Mouse (Mus musculus): Measurements from ENCODE around the gene Reg1. TPM values are rescaled to one million over a fixed set of nuclear protein-coding genes. Genes with fewer than 3 reads are reported as not detected.

Reg1 gene
- polyA plus RNA-seq, 1 experiment = 706 TPM

DNA sequence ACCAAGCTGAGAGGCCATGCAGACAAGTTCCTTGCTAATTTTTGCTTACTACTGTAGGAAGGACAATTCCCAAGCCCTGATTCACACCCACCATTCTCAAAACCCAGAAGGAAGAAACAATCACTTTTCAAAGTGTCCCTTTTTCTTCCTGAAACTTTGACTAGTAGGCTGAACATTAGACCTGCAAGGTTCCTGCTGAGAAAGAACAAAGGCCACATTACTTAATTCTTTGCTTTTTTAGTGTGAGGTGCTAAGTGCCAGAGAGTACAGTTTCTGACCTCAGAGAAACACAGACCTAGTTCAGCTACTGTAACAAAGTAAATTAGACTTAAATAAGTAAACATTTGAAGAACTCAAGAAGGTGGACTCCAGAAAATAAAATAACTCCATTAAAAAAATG is 25.9 kb downstream of the Reg1 start:
- no peak for DNase-seq (ENCODE audit: low read depth in 1 of 2, low spot score in 2 of 2)
- Histone ChIP-seq H3K27me3 (ENCODE audit: control insufficient read depth, insufficient read depth, low read length) (no peaks in the 10 kb centered on the region), H3K36me3 (ENCODE audit: control insufficient read depth, insufficient read depth, low read length) (no peaks in the 10 kb centered on the region), H3K4me3 (ENCODE audit: extremely low read depth, insufficient read depth, insufficient read length) (no peak overlapping the region), H3K4me1 (ENCODE audit: control insufficient read depth, insufficient read depth, insufficient read length) (no peaks in the 10 kb centered on the region), H3K27ac (ENCODE audit: insufficient read depth, low read length) (no peak overlapping the region)
- TF ChIP-seq CTCF (IDR thresholded peaks at IDR 0.05; ENCODE audit: extremely low read depth, insufficient read depth, insufficient read length, insufficient replicate concordance) (no peak), POLR2A (IDR thresholded peaks at IDR 0.05; ENCODE audit: low read depth, low read length) (no peak)

DNA sequence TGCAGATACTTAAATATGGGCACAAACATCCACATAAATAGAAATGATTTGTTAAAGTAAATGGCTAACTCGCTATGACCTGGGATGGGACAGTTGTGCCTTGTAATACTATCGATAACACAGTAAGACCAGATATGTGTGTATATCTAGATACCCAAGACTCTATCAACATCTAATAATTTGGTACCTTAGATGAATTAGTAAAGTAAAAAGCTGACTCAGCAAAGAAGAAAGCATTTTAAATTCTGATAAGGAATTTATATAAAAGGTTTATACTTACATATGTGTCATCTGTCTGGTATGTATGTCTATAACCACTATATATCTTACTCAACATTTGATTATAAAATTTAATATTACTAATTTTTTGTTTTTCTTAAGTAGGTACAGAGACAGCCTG is 30.3 kb downstream of the Reg1 start:
- no peaks in the 10 kb centered on the region for H3K36me3 ChIP-seq (ENCODE audit: control insufficient read depth, insufficient read depth, low read length)

DNA sequence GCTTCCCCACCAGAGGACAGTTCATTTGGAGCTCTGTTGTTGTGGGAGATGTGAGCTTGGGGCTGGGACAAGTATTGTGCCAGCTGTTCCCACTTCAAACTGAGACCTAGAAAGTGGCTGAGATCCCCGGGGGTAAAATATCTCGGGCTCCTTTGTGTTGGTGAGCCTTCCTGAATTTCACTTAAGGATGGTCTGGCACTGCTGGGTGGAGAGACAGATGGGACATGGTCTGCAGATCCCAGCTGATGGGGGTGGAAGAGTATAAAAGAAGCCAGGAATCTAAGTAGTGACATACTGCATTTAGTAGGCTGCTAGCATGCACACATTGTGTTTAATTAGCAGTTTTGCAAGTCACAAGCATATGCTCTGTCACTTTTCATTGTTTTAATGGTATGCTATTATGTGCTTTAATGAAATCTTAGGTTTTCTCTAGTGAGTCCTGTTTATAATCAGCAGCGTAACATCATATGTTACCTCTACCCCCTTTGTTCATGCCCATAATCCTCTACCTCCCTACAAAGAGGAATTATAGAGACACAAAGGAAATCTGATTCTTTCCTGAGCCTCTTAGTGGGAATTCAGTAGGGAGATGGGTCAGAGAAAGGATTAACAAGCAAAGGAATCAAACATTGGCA is 37.8 kb downstream of the Reg1 start:
- no peaks in the 10 kb centered on the region for H3K36me3 ChIP-seq (ENCODE audit: control insufficient read depth, insufficient read depth, low read length)
- no peaks in the 10 kb centered on the region for H3K4me1 ChIP-seq (ENCODE audit: control insufficient read depth, insufficient read depth, insufficient read length)
- 56% methylated on average over 3 of the region's 3 CpGs for whole genome bisulfite sequencing
- no peak for TF ChIP-seq POLR2A (IDR thresholded peaks at IDR 0.05; ENCODE audit: low read depth, low read length)
- TF ChIP-seq CTCF (IDR thresholded peaks at IDR 0.05; ENCODE audit: extremely low read depth, insufficient read depth, insufficient read length, insufficient replicate concordance) = no peak
- no peak overlapping the region for H3K4me3 ChIP-seq (ENCODE audit: extremely low read depth, insufficient read depth, insufficient read length)
- H3K27ac ChIP-seq (ENCODE audit: insufficient read depth, low read length) = no peak overlapping the region
- no peaks in the 10 kb centered on the region for H3K27me3 ChIP-seq (ENCODE audit: control insufficient read depth, insufficient read depth, low read length)
- no peak for DNase-seq (ENCODE audit: low read depth in 1 of 2, low spot score in 2 of 2)

More for the DNA sequence above, 30.3 kb downstream of the Reg1 start:
- H3K4me1 ChIP-seq (ENCODE audit: control insufficient read depth, insufficient read depth, insufficient read length) = no peaks in the 10 kb centered on the region
- H3K27ac ChIP-seq (ENCODE audit: insufficient read depth, low read length) = no peak overlapping the region
- no peak overlapping the region for H3K4me3 ChIP-seq (ENCODE audit: extremely low read depth, insufficient read depth, insufficient read length)
- 87% methylated on average over 2 of the region's 2 CpGs for WGBS
- no peak for DNase-seq (ENCODE audit: low read depth in 1 of 2, low spot score in 2 of 2)
- TF ChIP-seq CTCF (IDR thresholded peaks at IDR 0.05; ENCODE audit: extremely low read depth, insufficient read depth, insufficient read length, insufficient replicate concordance) (no peak), POLR2A (IDR thresholded peaks at IDR 0.05; ENCODE audit: low read depth, low read length) (no peak)
- H3K27me3 ChIP-seq (ENCODE audit: control insufficient read depth, insufficient read depth, low read length) = no peaks in the 10 kb centered on the region

DNA sequence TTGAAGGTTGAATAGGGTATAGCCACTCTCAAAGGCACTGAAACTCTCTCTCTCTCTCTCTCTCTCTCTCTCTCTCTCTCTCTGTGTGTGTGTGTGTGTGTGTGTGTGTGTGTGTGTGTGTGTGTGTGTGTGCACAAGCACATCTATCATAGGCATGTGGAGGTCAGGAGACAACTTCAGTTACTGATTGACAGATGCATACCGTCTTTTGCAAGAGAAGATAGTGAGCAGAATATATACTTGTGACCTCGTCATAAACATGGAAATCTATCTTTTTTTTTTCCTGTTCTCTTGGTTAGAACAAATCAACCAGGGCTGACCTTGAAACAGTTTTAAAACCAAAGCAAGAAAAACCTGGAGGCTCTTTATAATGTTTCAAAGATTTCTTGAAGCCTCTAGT is 39.8 kb downstream of the Reg1 start:
- WGBS = 72% methylated on average over 2 of the region's 2 CpGs
- no peak for DNase-seq (ENCODE audit: low read depth in 1 of 2, low spot score in 2 of 2)
- no peak for TF ChIP-seq CTCF (IDR thresholded peaks at IDR 0.05; ENCODE audit: extremely low read depth, insufficient read depth, insufficient read length, insufficient replicate concordance)
- no peak for TF ChIP-seq POLR2A (IDR thresholded peaks at IDR 0.05; ENCODE audit: low read depth, low read length)
- no peaks in the 10 kb centered on the region for H3K27me3 ChIP-seq (ENCODE audit: control insufficient read depth, insufficient read depth, low read length)
- H3K27ac ChIP-seq (ENCODE audit: insufficient read depth, low read length) = no peak overlapping the region
- no peak overlapping the region for H3K4me3 ChIP-seq (ENCODE audit: extremely low read depth, insufficient read depth, insufficient read length)
- no peaks in the 10 kb centered on the region for H3K4me1 ChIP-seq (ENCODE audit: control insufficient read depth, insufficient read depth, insufficient read length)
- H3K36me3 ChIP-seq (ENCODE audit: control insufficient read depth, insufficient read depth, low read length) = no peaks in the 10 kb centered on the region

DNA sequence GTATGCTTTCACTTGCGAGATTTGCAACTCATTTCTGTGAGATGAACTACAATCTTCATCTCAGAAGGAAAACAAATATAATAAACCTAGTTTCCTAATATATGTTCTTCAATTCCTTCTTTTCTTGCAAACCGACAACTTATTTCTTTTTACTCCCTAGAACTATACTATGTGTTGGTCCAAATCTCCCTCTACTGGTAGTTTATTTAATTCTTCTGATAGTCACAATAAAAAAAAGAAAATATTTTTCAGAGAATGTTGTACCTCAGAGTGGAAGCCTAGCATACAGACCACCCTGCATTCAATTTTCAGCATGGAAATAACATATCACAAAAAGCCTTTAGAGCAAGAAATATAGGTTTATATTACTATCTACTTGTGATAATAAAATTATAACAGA is 40.8 kb downstream of the Reg1 start:
- Histone ChIP-seq H3K4me1 (ENCODE audit: control insufficient read depth, insufficient read depth, insufficient read length) (no peaks in the 10 kb centered on the region), H3K36me3 (ENCODE audit: control insufficient read depth, insufficient read depth, low read length) (no peaks in the 10 kb centered on the region), H3K4me3 (ENCODE audit: extremely low read depth, insufficient read depth, insufficient read length) (no peak overlapping the region), H3K27me3 (ENCODE audit: control insufficient read depth, insufficient read depth, low read length) (no peaks in the 10 kb centered on the region), H3K27ac (ENCODE audit: insufficient read depth, low read length) (no peak overlapping the region)
- DNase-seq (ENCODE audit: low read depth in 1 of 2, low spot score in 2 of 2) = no peak
- TF ChIP-seq CTCF (IDR thresholded peaks at IDR 0.05; ENCODE audit: extremely low read depth, insufficient read depth, insufficient read length, insufficient replicate concordance) (no peak), POLR2A (IDR thresholded peaks at IDR 0.05; ENCODE audit: low read depth, low read length) (no peak)
- 70% methylated on average over 2 of the region's 2 CpGs for WGBS

DNA sequence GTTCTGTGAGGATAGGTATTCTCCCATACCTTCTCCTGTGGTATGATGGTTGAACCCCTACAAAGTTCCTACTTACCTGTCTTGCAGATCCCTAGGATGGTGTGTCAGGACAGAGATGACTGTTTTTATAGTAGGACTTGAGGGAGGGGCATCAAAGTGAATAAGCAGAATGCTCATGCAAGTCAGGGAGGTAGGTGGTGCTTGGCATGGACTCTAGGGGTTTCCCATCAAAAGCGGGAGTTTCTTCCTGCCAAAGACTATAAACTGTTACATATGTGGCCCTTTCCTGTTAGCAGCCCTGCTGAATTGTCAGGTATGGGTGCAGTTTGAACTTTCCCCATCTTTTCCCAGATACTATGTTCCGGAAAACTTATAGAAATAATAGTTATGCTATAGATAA is 46.3 kb downstream of the Reg1 start, which contains the start of gene Reg3g:
TSS of gene Reg3g (minus strand) at position 101 of the 400 bp plus-strand sequence.
- no peak within 1 kb of the TSS for H3K27ac ChIP-seq (ENCODE audit: insufficient read depth, low read length)
- DNase-seq (ENCODE audit: low read depth in 1 of 2, low spot score in 2 of 2) = no peak
- no peaks in the 10 kb centered on the region for H3K27me3 ChIP-seq (ENCODE audit: control insufficient read depth, insufficient read depth, low read length)
- 93% methylated on average over 2 of the region's 2 CpGs for WGBS
- H3K4me3 ChIP-seq (ENCODE audit: extremely low read depth, insufficient read depth, insufficient read length) = no peak within 1 kb of the TSS
- TF ChIP-seq POLR2A (IDR thresholded peaks at IDR 0.05; ENCODE audit: low read depth, low read length) = no peak
- TF ChIP-seq CTCF (IDR thresholded peaks at IDR 0.05; ENCODE audit: extremely low read depth, insufficient read depth, insufficient read length, insufficient replicate concordance) = no peak
- H3K4me1 ChIP-seq (ENCODE audit: control insufficient read depth, insufficient read depth, insufficient read length) = no peaks in the 10 kb centered on the region
- H3K36me3 ChIP-seq (ENCODE audit: control insufficient read depth, insufficient read depth, low read length) = no peaks in the 10 kb centered on the region

DNA sequence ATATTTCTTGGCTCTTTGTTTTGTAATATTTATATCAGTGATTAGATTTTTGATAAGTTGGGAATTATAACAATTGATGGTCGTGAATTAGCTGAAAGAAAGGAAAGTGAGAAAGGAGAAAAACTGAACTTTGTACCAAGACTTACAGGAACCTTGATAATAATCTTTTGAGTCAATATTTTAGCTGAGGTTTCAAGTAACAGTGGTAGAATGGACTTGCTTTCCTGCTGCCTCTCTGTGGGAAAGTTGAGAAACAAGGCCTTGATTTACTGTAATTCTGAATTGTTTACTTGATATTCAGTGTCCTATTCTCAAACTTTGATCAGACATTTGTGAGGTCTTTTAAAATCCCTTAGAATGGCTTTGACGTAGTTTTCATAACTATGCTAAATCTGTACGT is 46.8 kb downstream of the Reg1 start:
- no peak overlapping the region for H3K4me3 ChIP-seq (ENCODE audit: extremely low read depth, insufficient read depth, insufficient read length)
- no peaks in the 10 kb centered on the region for H3K4me1 ChIP-seq (ENCODE audit: control insufficient read depth, insufficient read depth, insufficient read length)
- no peak for DNase-seq (ENCODE audit: low read depth in 1 of 2, low spot score in 2 of 2)
- no peak overlapping the region for H3K27ac ChIP-seq (ENCODE audit: insufficient read depth, low read length)
- no peaks in the 10 kb centered on the region for H3K36me3 ChIP-seq (ENCODE audit: control insufficient read depth, insufficient read depth, low read length)
- no peaks in the 10 kb centered on the region for H3K27me3 ChIP-seq (ENCODE audit: control insufficient read depth, insufficient read depth, low read length)
- WGBS = 73% methylated on average over 3 of the region's 3 CpGs
- TF ChIP-seq CTCF (IDR thresholded peaks at IDR 0.05; ENCODE audit: extremely low read depth, insufficient read depth, insufficient read length, insufficient replicate concordance) (no peak), POLR2A (IDR thresholded peaks at IDR 0.05; ENCODE audit: low read depth, low read length) (no peak)

Other genes with a start within 250 kb of the Reg1 start
- gene Reg3b, start 52.1 kb upstream of the Reg1 start, polyA plus RNA-seq (2012; rRNA removed) = 2.5 and 5.1 TPM in 2 replicates
- 8.3 and 9.2 TPM in 2 replicates for gene Reg3d, start 43.8 kb upstream of the Reg1 start, polyA plus RNA-seq (2012; rRNA removed)
- gene Reg3a, start 42.0 kb upstream of the Reg1 start, polyA plus RNA-seq (2012; rRNA removed) = 0.43 and 1.7 TPM in 2 replicates
- gene Reg2, start 27.1 kb upstream of the Reg1 start, polyA plus RNA-seq (2012; rRNA removed) = 25.2 and 34.1 TPM in 2 replicates
- 0.11 and 0.49 TPM in 2 replicates for gene Reg3g, start 46.2 kb downstream of the Reg1 start, polyA plus RNA-seq (2012; rRNA removed)